Mouse (Mus musculus): ENCODE measurements around the gene Klre1.
A peak's percentile ranks its signal among the peaks of the same experiment; 100 is the strongest.

The Klre1 gene

GRCm38 (mm10) chr6:129577605-129578004, at the start of gene Klre1:
Klre1 (plus strand) TSS chr6:129577905.
- no peak for ATAC-seq (ENCODE audit: insufficient number of reproducible peaks, low FRiP score, low TSS enrichment)

GRCm38 (mm10) chr6:129529605-129530004, 48.1 kb upstream of the Klre1 start:
- ATAC-seq (ENCODE audit: insufficient number of reproducible peaks, low FRiP score, low TSS enrichment): no peak

- ATAC-seq (ENCODE audit: insufficient number of reproducible peaks, low FRiP score, low TSS enrichment): no peak
Observed at GRCm38 (mm10) chr6:129530261-129530660, 47.4 kb upstream of the Klre1 start.

- peak; percentile 36; the same call in 1 of the 2 replicates for ATAC-seq (ENCODE audit: insufficient number of reproducible peaks, low FRiP score, low TSS enrichment)
Observed at GRCm38 (mm10) chr6:129532556-129532941, 45.2 kb upstream of the Klre1 start.

GRCm38 (mm10) chr6:129532942-129533860, 44.5 kb upstream of the Klre1 start, which contains the start of gene Gabarapl1:
Gabarapl1 (plus strand) TSS chr6:129533160.
- ATAC-seq (ENCODE audit: insufficient number of reproducible peaks, low FRiP score, low TSS enrichment): peak; percentile 80

GRCm38 (mm10) chr6:129534057-129534456, 43.6 kb upstream of the Klre1 start:
- ATAC-seq (ENCODE audit: insufficient number of reproducible peaks, low FRiP score, low TSS enrichment): peak; percentile 26; the same call in 1 of the 2 replicates

- ATAC-seq (ENCODE audit: insufficient number of reproducible peaks, low FRiP score, low TSS enrichment): no peak
Observed at GRCm38 (mm10) chr6:129534627-129535190, 43.0 kb upstream of the Klre1 start.

GRCm38 (mm10) chr6:129535723-129536122, 42.0 kb upstream of the Klre1 start:
- ATAC-seq (ENCODE audit: insufficient number of reproducible peaks, low FRiP score, low TSS enrichment): no peak

- no peak for ATAC-seq (ENCODE audit: insufficient number of reproducible peaks, low FRiP score, low TSS enrichment)
Observed at GRCm38 (mm10) chr6:129538555-129538954, 39.1 kb upstream of the Klre1 start.

GRCm38 (mm10) chr6:129541931-129542330, 35.8 kb upstream of the Klre1 start:
- no peak for ATAC-seq (ENCODE audit: insufficient number of reproducible peaks, low FRiP score, low TSS enrichment)

GRCm38 (mm10) chr6:129542540-129542939, 35.2 kb upstream of the Klre1 start:
- ATAC-seq (ENCODE audit: insufficient number of reproducible peaks, low FRiP score, low TSS enrichment): peak; percentile 38; the same call in 1 of the 2 replicates

- peak; percentile 81 for ATAC-seq (ENCODE audit: insufficient number of reproducible peaks, low FRiP score, low TSS enrichment)
Observed at GRCm38 (mm10) chr6:129543709-129544606, 33.7 kb upstream of the Klre1 start.

- ATAC-seq (ENCODE audit: insufficient number of reproducible peaks, low FRiP score, low TSS enrichment): no peak
Observed at GRCm38 (mm10) chr6:129547277-129547676, 30.4 kb upstream of the Klre1 start.

- ATAC-seq (ENCODE audit: insufficient number of reproducible peaks, low FRiP score, low TSS enrichment): no peak
Observed at GRCm38 (mm10) chr6:129548009-129548408, 29.7 kb upstream of the Klre1 start.

GRCm38 (mm10) chr6:129557298-129558023, 20.2 kb upstream of the Klre1 start:
- ATAC-seq (ENCODE audit: insufficient number of reproducible peaks, low FRiP score, low TSS enrichment): no peak

GRCm38 (mm10) chr6:129558946-129559640, 18.6 kb upstream of the Klre1 start:
- peak; percentile 91 for ATAC-seq (ENCODE audit: insufficient number of reproducible peaks, low FRiP score, low TSS enrichment)

GRCm38 (mm10) chr6:129559641-129560027, 18.1 kb upstream of the Klre1 start:
- ATAC-seq (ENCODE audit: insufficient number of reproducible peaks, low FRiP score, low TSS enrichment): 0 out of 2 replicates have a peak, but pooled peaks have one; percentile 26

- no peak for ATAC-seq (ENCODE audit: insufficient number of reproducible peaks, low FRiP score, low TSS enrichment)
Observed at GRCm38 (mm10) chr6:129565257-129565656, 12.4 kb upstream of the Klre1 start.

- no peak for ATAC-seq (ENCODE audit: insufficient number of reproducible peaks, low FRiP score, low TSS enrichment)
Observed at GRCm38 (mm10) chr6:129575315-129575714, 2.4 kb upstream of the Klre1 start.
